22 mouse cellular contexts compared by ENCODE assay signal in genomic region chr6:135166262-135166661, GRCm38 (mm10). TPM values are rescaled to one million over a fixed set of nuclear protein-coding genes. Genes with fewer than 3 reads are reported as not detected.
DNase-seq lines count a peak whose midpoint lies in the region; ATAC-seq and TF ChIP-seq lines count a peak whose summit lies in the region.
"Had no signal": no experiment of that assay in that cellular context is flagged by ENCODE, and none has a peak within 500 bp of the region (broad histone marks: within the 10 kb centered on the region; RNA-seq: fewer than 3 reads in every experiment).

No protein-coding gene starts in this region.

- TF ChIP-seq RAD21 in MEL (IDR thresholded peaks at IDR 0.05; ENCODE audit: low read depth, low read length) = no peak

- H3K9me3 ChIP-seq in heart, embryonic 12.5 days (replicated peaks) = no peaks in the 10 kb centered on the region
- H3K9me3 ChIP-seq in MEL (replicated peaks; ENCODE audit: insufficient read depth, low read length) = no peaks in the 10 kb centered on the region
- no peaks in the 10 kb centered on the region for H3K9me3 ChIP-seq in intestine, embryonic 14.5 days (ENCODE audit: control insufficient read depth, low read length)
- H3K9me3 ChIP-seq in liver, embryonic 13.5 days (replicated peaks) = no peaks in the 10 kb centered on the region
- no peaks in the 10 kb centered on the region for H3K9me3 ChIP-seq in hindbrain, embryonic 16.5 days (ENCODE audit: control insufficient read depth, low read length)
- H3K9me3 ChIP-seq: forebrain, embryonic 13.5 days; limb, embryonic 15.5 days; midbrain, embryonic 12.5 days had no signal

- H3K79me2 ChIP-seq in MEL (ENCODE audit: control insufficient read depth, insufficient read depth, low read length, poor library complexity) = no peaks in the 10 kb centered on the region; the same call in 1 of the 2 replicates

- H3K4me1 ChIP-seq in heart, embryonic 12.5 days (replicated peaks) = peaks cover 24% of the 10 kb centered on the region
- peaks cover 0 to 9% of the 10 kb centered on the region in 2 experiments; a peak in 3 of 4 replicates for H3K4me1 ChIP-seq in MEL (ENCODE audit: control insufficient read depth in 1 of 2, insufficient read depth in 2 of 2, low read length in 2 of 2)
- H3K4me1 ChIP-seq in intestine, embryonic 14.5 days (replicated peaks; ENCODE audit: control insufficient read depth, insufficient read depth, low read length) = peaks cover 3% of the 10 kb centered on the region; the same call in 1 of the 2 replicates
- peaks cover 65% of the 10 kb centered on the region for H3K4me1 ChIP-seq in liver, embryonic 13.5 days (replicated peaks)
- peaks cover 3% of the 10 kb centered on the region; the same call in 1 of the 2 replicates for H3K4me1 ChIP-seq in cerebellum, adult 2 months (ENCODE audit: control insufficient read depth, insufficient read depth, low read length)
- H3K4me1 ChIP-seq in hindbrain, embryonic 16.5 days (ENCODE audit: control insufficient read depth, insufficient read depth, low read depth, low read length) = peaks cover 2% of the 10 kb centered on the region; the same call in 1 of the 2 replicates

- ATAC-seq in heart, embryonic 12.5 days (ENCODE audit: insufficient number of reproducible peaks, low FRiP score) = no peak
- ATAC-seq in intestine, embryonic 14.5 days (replicated peaks; ENCODE audit: low FRiP score, low TSS enrichment, low read depth) = no peak
- no peak for ATAC-seq in liver, embryonic 13.5 days (ENCODE audit: low read depth)
- no peak for ATAC-seq in hindbrain, embryonic 16.5 days
- ATAC-seq: forebrain, embryonic 13.5 days had no signal

- H3K27ac ChIP-seq in heart, embryonic 12.5 days (ENCODE audit: poor library complexity, severe bottlenecking) = no peak overlapping the region
- no peak overlapping the region for H3K27ac ChIP-seq in MEL (ENCODE audit: control insufficient read depth, low read depth, low read length)
- H3K27ac ChIP-seq in intestine, embryonic 14.5 days (ENCODE audit: low read depth) = no peak overlapping the region
- peak overlapping the region; percentile 99 for H3K27ac ChIP-seq in liver, embryonic 13.5 days
- H3K27ac ChIP-seq in cerebellum, adult 2 months (ENCODE audit: insufficient read depth, low read length) = no peak overlapping the region
- H3K27ac ChIP-seq in hindbrain, embryonic 16.5 days (ENCODE audit: low read depth, low read length) = no peak overlapping the region
- H3K27ac ChIP-seq: forebrain, embryonic 13.5 days; hindbrain, embryonic 14.5 days; limb, embryonic 15.5 days; midbrain, embryonic 12.5 days had no signal

- intact Hi-C loops in heart, postnatal 36 days (cut with DNase I) = no loop called here

- WGBS in heart, embryonic 12.5 days = 83% methylated on average over 3 of the region's 3 CpGs
- WGBS in intestine, embryonic 14.5 days = 90% methylated on average over 3 of the region's 3 CpGs
- 38% methylated on average over 3 of the region's 3 CpGs for WGBS in liver, embryonic 13.5 days (ENCODE audit: insufficient replicate concordance)
- WGBS in cerebellum, adult 2 months = 100% methylated on average over 3 of the region's 3 CpGs
- WGBS in hindbrain, embryonic 16.5 days = 87% methylated on average over 3 of the region's 3 CpGs

- no peak for TF ChIP-seq EP300 in MEL (IDR thresholded peaks at IDR 0.05; ENCODE audit: low read depth in 1 of 2, low read length in 2 of 2)

- no peak overlapping the region for H3K9ac ChIP-seq in heart, embryonic 12.5 days
- H3K9ac ChIP-seq in MEL (ENCODE audit: control insufficient read depth, low read depth, low read length, poor library complexity, severe bottlenecking) = no peak overlapping the region
- no peak overlapping the region for H3K9ac ChIP-seq in intestine, embryonic 14.5 days (ENCODE audit: low read length)
- peak overlapping the region; percentile 93 for H3K9ac ChIP-seq in liver, embryonic 13.5 days
- no peak overlapping the region for H3K9ac ChIP-seq in hindbrain, embryonic 16.5 days (ENCODE audit: low read depth, low read length)
- H3K9ac ChIP-seq: forebrain, embryonic 13.5 days; hindbrain, embryonic 14.5 days; limb, embryonic 15.5 days; midbrain, embryonic 12.5 days had no signal

- no peak for TF ChIP-seq CTCF in MEL (IDR thresholded peaks at IDR 0.05 in 2 of 3, conservative IDR thresholded peaks at IDR 0.05 in 1 of 3; ENCODE audit: control insufficient read depth in 1 of 3, insufficient read depth in 1 of 3, low read depth in 2 of 3, low read length in 3 of 3, poor library complexity in 1 of 3, severe bottlenecking in 1 of 3)
- TF ChIP-seq CTCF in cerebellum, adult 2 months (IDR thresholded peaks at IDR 0.05; ENCODE audit: borderline replicate concordance, insufficient read depth, low read depth, low read length) = no peak

- peak overlapping the region; percentile 87; the same call in 1 of the 2 replicates for H3K4me2 ChIP-seq in heart, embryonic 12.5 days
- 0 out of 2 replicates have a peak overlapping the region, but pooled peaks have one; percentile 86 for H3K4me2 ChIP-seq in intestine, embryonic 14.5 days (ENCODE audit: low read length)
- peak overlapping the region; percentile 86 for H3K4me2 ChIP-seq in liver, embryonic 13.5 days
- no peak overlapping the region for H3K4me2 ChIP-seq in hindbrain, embryonic 16.5 days (ENCODE audit: low read length)
- H3K4me2 ChIP-seq: forebrain, embryonic 13.5 days; hindbrain, embryonic 14.5 days; limb, embryonic 15.5 days; midbrain, embryonic 12.5 days had no signal

- DNase-seq in heart, postnatal 36 days = no peak
- DNase-seq in MEL (ENCODE audit: low read depth, low spot score) = peak; percentile 27
- DNase-seq in intestine, embryonic 14.5 days (ENCODE audit: low spot score) = no peak
- peak; percentile 36 for DNase-seq in liver, embryonic 13.5 days
- no peak for DNase-seq in cerebellum, adult 2 months
- DNase-seq in ovary, postnatal 10 days (ENCODE audit: low spot score) = no peak
- DNase-seq: adrenal gland, postnatal 10 days; cerebellum, postnatal 14 days; embryo, embryonic 11 days; kidney, adult 2 months; lung, postnatal 4 days; right cerebral cortex, postnatal 25 days had no signal

- TF ChIP-seq POLR2A in MEL (IDR thresholded peaks at IDR 0.05; ENCODE audit: control insufficient read depth in 1 of 2, insufficient read depth in 1 of 2, low read depth in 1 of 2, low read length in 2 of 2, poor library complexity in 1 of 2) = no peak
- TF ChIP-seq POLR2A in cerebellum, adult 2 months (IDR thresholded peaks at IDR 0.05; ENCODE audit: borderline replicate concordance, insufficient read depth, low read length) = no peak

- H3K36me3 ChIP-seq in heart, embryonic 12.5 days = no peaks in the 10 kb centered on the region
- peaks cover 0 to 7% of the 10 kb centered on the region in 2 experiments; a peak in 2 of 4 replicates for H3K36me3 ChIP-seq in MEL (ENCODE audit: control insufficient read depth in 1 of 2, insufficient read depth in 2 of 2, low read length in 2 of 2)
- no peaks in the 10 kb centered on the region for H3K36me3 ChIP-seq in intestine, embryonic 14.5 days (ENCODE audit: control insufficient read depth, insufficient read depth, low read length)
- H3K36me3 ChIP-seq in liver, embryonic 13.5 days = peaks cover 33% of the 10 kb centered on the region
- H3K36me3 ChIP-seq in hindbrain, embryonic 16.5 days (ENCODE audit: control insufficient read depth, insufficient read depth, low read length) = no peaks in the 10 kb centered on the region
- H3K36me3 ChIP-seq: limb, embryonic 15.5 days; midbrain, embryonic 12.5 days had no signal

- 0 out of 2 replicates have a peak, but pooled peaks cover 6% of the 10 kb centered on the region for H3K27me3 ChIP-seq in heart, embryonic 12.5 days (replicated peaks)
- H3K27me3 ChIP-seq in MEL (ENCODE audit: control insufficient read depth in 1 of 2, insufficient read depth in 2 of 2, low read length in 2 of 2) = no peaks in the 10 kb centered on the region
- H3K27me3 ChIP-seq in intestine, embryonic 14.5 days (replicated peaks; ENCODE audit: control insufficient read depth, insufficient read depth, low read length) = no peaks in the 10 kb centered on the region
- H3K27me3 ChIP-seq in liver, embryonic 13.5 days = no peaks in the 10 kb centered on the region
- H3K27me3 ChIP-seq in cerebellum, adult 2 months (ENCODE audit: control insufficient read depth, insufficient read depth, low read length) = no peaks in the 10 kb centered on the region
- no peaks in the 10 kb centered on the region; the same call in 1 of the 2 replicates for H3K27me3 ChIP-seq in hindbrain, embryonic 16.5 days (replicated peaks; ENCODE audit: control insufficient read depth, insufficient read depth, low read length)
- H3K27me3 ChIP-seq: forebrain, embryonic 13.5 days; limb, embryonic 15.5 days had no signal

- no peak overlapping the region for H3K4me3 ChIP-seq in heart, embryonic 12.5 days
- no peak overlapping the region for H3K4me3 ChIP-seq in MEL (ENCODE audit: control insufficient read depth in 1 of 2, insufficient read depth in 1 of 2, low read depth in 2 of 2, low read length in 2 of 2)
- H3K4me3 ChIP-seq in intestine, embryonic 14.5 days (ENCODE audit: low read depth, low read length) = no peak overlapping the region
- H3K4me3 ChIP-seq in liver, embryonic 13.5 days (replicated peaks) = peak overlapping the region; percentile 91
- H3K4me3 ChIP-seq in cerebellum, adult 2 months (replicated peaks; ENCODE audit: insufficient read depth, low read depth, low read length) = no peak overlapping the region
- H3K4me3 ChIP-seq in hindbrain, embryonic 16.5 days (ENCODE audit: low read length) = no peak overlapping the region
- H3K4me3 ChIP-seq: forebrain, embryonic 13.5 days; limb, embryonic 15.5 days; midbrain, embryonic 12.5 days had no signal

RNA-seq across cellular contexts. Expression of gene Fam234b, which starts 31.5 kb away (rescaled TPM):
- 9.0 and 10.7 TPM in 2 replicates for polyA plus RNA-seq in heart, embryonic 12.5 days (2016; fragmentation: Nextera tagmentation; extraction: Ambion mirVana)
- 1 to 10 TPM; 7.0 to 9.2 TPM for total RNA-seq in heart, postnatal 36 days (2021)
- 11.9 and 12.2 TPM in 2 replicates for total RNA-seq in MEL (2012; rRNA removed)
- 10 to 100 TPM in 1 of 2 experiments, not detected in 1; 20.5 TPM for polyA plus RNA-seq in MEL (2012; ENCODE audit: insufficient read depth in 1 of 2, insufficient read length in 2 of 2, low read depth in 1 of 2, low replicate concordance in 2 of 2, missing spikeins in 1 of 2)
- 40.8 and 42.4 TPM in 2 replicates for polyA plus RNA-seq in intestine, embryonic 14.5 days (2014; fragmentation: Nextera tagmentation; extraction: Ambion mirVana)
- polyA plus RNA-seq in liver, embryonic 13.5 days (2015; fragmentation: Nextera tagmentation; extraction: Ambion mirVana) = 30.1 and 43.5 TPM in 2 replicates
- 115 and 118 TPM in 2 replicates for polyA plus RNA-seq in cerebellum, adult 2 months (2012; rRNA removed)
- polyA plus RNA-seq in hindbrain, embryonic 16.5 days (2015; fragmentation: Nextera tagmentation; extraction: Ambion mirVana) = 110 and 120 TPM in 2 replicates

RNA-seq across cellular contexts. Expression of gene Hebp1, which starts 31.6 kb away (rescaled TPM):
- 14.8 and 16.0 TPM in 2 replicates for polyA plus RNA-seq in heart, embryonic 12.5 days (2016; fragmentation: Nextera tagmentation; extraction: Ambion mirVana)
- 10 to 100 TPM; 50.3 to 53.5 TPM for total RNA-seq in heart, postnatal 36 days (2021)
- total RNA-seq in MEL (2012; rRNA removed) = 8.5 and 16.7 TPM in 2 replicates
- polyA plus RNA-seq in MEL (2012; ENCODE audit: insufficient read depth in 1 of 2, insufficient read length in 2 of 2, low read depth in 1 of 2, low replicate concordance in 2 of 2, missing spikeins in 1 of 2) = 10 to 100 TPM in 1 of 2 experiments, not detected in 1; 25.1 TPM
- 13.9 and 14.7 TPM in 2 replicates for polyA plus RNA-seq in intestine, embryonic 14.5 days (2014; fragmentation: Nextera tagmentation; extraction: Ambion mirVana)
- polyA plus RNA-seq in liver, embryonic 13.5 days (2015; fragmentation: Nextera tagmentation; extraction: Ambion mirVana) = 129 and 141 TPM in 2 replicates
- 20.8 and 22.9 TPM in 2 replicates for polyA plus RNA-seq in cerebellum, adult 2 months (2012; rRNA removed)
- polyA plus RNA-seq in hindbrain, embryonic 16.5 days (2015; fragmentation: Nextera tagmentation; extraction: Ambion mirVana) = 5.9 and 9.4 TPM in 2 replicates

RNA-seq across cellular contexts. Expression of gene Gprc5d, which starts 48.2 kb away (rescaled TPM):
- not detected in 2 replicates for polyA plus RNA-seq in heart, embryonic 12.5 days (2016; fragmentation: Nextera tagmentation; extraction: Ambion mirVana)
- total RNA-seq in heart, postnatal 36 days (2021) = not detected
- total RNA-seq in MEL (2012; rRNA removed) = not detected in 2 replicates
- polyA plus RNA-seq in MEL (2012; ENCODE audit: insufficient read depth in 1 of 2, insufficient read length in 2 of 2, low read depth in 1 of 2, low replicate concordance in 2 of 2, missing spikeins in 1 of 2) = not detected
- not detected in 2 replicates for polyA plus RNA-seq in intestine, embryonic 14.5 days (2014; fragmentation: Nextera tagmentation; extraction: Ambion mirVana)
- 0.15 TPM in 1 of 2 replicates, not detected in the other for polyA plus RNA-seq in liver, embryonic 13.5 days (2015; fragmentation: Nextera tagmentation; extraction: Ambion mirVana)
- 0.16 and 0.18 TPM in 2 replicates for polyA plus RNA-seq in cerebellum, adult 2 months (2012; rRNA removed)
- not detected in 2 replicates for polyA plus RNA-seq in hindbrain, embryonic 16.5 days (2015; fragmentation: Nextera tagmentation; extraction: Ambion mirVana)
- total RNA-seq: adrenal gland, postnatal 10 days; layer of hippocampus, postnatal 14 days; left cerebral cortex, postnatal 10 days had no signal
- polyA plus RNA-seq: forebrain, embryonic 13.5 days; heart, postnatal 0 days; hindbrain, embryonic 14.5 days; limb, embryonic 15.5 days; neural tube, embryonic 14.5 days had no signal

Comparison
In these comparisons a context has a peak if more than half of its experiments do, and no peak if none do; other contexts are left out.
1. DNase-seq: peak in MEL (single experiment) and liver, embryonic 13.5 days (single experiment); none in heart, postnatal 36 days (0 of 2), intestine, embryonic 14.5 days (single experiment), cerebellum, adult 2 months (0 of 2) and ovary, postnatal 10 days (single experiment).